Mouse (Mus musculus): ENCODE measurements around the gene Sox1.

The Sox1 gene

DNA sequence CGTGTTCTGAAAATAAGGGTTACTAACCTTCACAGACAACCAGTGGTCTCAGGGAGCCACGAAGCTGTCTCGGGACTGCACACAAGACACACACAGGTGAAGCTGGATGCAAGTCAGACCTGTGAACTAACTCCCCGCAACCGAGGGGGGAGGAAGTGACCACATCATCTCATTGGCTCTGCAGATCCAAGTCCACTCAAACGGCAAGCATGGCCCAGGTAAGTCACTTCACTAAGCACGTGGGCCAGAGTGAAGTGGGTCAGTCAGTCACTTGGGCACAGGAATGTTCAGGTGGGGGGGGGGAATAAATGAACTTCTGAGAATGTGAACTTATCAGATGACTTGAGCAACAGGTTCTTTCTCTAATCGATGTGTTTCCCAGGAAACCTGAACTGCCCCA, 30.8 kb downstream of the Sox1 start:
- no peak for DNase-seq (ENCODE audit: low read depth)

DNA sequence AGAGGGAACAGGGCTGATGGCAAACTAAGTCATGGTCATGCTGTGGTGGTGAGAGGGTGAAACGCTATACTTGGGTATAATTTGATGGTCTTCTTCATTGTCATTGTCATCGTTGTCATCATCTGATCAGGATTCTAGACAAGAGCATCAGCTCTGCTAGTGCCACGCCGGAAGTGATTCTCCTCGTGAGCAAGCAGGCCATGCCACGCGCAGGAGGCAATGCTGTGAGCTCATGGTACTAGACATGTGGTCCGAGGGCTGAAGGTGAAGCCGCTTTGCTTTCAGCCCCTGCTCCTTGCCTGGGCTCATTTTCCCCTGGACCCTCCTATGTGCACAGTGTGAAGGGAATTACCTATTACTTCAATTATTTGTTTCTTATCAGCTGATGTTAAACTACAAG, 32.3 kb downstream of the Sox1 start:
- no peak for DNase-seq (ENCODE audit: low read depth)

DNA sequence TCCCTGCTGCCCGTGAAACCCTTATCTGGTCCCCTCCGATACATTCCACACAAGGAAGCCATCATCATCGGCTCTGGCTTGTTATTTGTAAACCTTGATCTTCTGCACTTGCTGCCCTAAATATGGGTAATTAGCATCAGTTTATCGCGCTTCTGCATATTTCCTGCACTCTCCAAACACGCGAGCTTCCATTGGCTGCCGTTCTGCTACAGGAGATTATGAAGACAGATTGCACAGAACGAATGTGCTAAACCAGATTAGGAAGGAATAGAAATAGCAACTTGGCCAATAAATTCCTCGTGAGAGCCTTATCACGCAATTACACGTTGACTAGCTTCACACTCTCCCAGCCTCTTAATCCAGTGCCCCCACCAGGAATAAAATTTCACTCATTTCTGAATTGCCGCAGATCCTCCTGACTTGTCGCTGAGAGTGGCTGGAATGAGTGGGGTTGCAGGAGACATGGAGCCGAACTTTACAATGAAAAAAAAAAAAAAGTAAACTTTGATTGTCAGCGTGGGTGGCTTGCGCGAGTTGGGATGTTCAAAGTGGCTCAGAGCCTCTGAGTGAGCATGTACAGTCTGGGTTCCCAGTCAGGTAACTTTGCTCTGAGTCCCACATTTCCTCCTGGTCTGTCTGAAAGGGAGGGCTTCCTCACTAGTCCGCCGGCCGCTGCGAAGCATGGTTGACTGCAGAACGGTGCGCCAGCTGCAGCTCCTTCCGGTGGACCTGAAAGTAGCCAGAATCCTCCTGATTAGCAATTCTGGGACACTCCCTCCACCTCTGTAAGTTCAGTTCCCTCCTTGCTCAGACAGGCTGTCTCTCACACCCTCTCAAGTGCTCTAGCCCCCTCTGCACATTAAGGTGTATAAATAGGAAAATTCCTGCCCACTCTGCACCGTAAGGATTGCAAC, 33.0 kb downstream of the Sox1 start:
- no peak for DNase-seq (ENCODE audit: low read depth)

DNA sequence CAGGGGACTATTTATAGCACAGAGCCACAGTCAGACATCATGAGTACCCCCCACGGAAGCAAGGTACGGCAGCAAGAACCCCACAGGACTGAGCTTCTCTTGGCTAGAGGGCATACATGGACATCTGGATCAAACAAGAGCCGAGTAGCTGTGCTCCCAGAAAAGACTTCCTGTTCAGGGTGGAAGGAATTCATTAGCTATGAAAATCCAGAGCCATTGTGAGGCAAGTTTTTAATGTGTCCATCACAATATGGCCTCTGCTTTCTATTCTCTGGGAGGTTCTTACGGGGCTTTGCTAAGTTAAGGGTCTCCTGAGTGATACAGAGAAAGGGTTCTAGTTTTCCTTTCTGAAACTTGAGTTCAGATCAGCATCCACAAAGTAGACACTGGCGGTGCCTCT, 33.8 kb downstream of the Sox1 start:
- DNase-seq (ENCODE audit: low read depth), result no peak

DNA sequence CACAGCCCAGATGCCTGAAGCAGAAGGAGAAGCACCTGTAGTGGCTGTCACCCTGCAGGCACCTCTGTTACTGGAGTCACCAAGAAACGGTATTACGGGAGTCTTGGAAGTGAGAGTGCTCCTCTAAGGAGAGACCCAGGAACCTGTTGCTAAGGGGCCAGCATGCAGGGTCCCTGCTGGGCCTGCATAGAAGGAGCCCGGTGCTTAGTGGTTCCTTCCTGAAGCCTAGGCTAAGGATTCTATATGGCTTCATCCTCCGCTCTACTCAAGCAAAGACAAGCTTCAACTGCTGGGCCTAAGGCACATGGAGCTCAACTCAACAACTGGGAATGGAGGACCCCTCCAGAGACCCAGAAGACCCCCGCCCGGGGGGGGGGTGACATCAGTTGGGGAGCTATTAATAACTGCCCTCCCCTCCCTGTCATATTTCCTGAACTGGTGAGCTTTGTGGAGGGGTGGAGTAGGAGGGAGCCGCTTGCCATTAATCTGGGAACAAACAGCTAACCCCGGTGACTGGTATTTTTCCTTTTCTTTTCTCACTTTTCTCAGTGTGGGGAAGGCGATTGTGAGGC, 34.6 kb downstream of the Sox1 start:
- DNase-seq (ENCODE audit: low read depth), result no peak

DNA sequence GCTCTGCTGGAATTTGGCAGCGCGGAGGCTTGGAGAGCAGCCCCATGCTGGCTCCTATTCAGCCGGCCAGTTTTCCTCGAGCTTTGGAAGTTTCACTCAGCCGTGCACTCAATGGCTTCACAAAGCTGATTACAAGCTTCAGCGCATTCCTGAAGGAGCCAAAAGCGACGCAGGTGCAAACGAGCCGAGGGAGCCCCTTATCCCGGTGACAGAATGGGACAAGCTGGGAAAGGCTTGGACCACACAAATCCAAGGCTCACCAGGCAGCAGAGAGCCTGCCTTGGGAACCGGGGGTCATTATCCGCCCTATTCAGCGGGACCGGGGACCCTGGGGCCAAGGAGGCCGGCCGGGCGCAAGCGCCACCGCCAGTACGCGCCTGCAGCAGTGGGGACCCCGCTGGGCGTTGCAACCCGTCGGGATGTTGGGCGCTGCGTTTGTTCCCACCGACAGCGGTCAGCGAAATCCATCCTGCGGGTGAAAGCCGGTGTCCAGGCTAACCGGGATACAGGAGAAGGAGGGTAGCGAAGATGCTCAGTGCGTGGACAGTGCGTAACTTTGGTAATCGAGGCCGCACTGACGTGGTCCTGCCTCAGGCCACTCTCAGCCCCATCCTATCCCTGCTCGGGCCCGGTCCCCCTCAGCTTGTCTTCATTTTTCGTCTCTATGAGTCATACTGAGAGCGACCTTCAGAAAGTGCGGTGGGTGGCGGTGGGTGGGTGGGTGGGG, 35.2 kb downstream of the Sox1 start:
- DNase-seq (ENCODE audit: low read depth), result no peak

DNA sequence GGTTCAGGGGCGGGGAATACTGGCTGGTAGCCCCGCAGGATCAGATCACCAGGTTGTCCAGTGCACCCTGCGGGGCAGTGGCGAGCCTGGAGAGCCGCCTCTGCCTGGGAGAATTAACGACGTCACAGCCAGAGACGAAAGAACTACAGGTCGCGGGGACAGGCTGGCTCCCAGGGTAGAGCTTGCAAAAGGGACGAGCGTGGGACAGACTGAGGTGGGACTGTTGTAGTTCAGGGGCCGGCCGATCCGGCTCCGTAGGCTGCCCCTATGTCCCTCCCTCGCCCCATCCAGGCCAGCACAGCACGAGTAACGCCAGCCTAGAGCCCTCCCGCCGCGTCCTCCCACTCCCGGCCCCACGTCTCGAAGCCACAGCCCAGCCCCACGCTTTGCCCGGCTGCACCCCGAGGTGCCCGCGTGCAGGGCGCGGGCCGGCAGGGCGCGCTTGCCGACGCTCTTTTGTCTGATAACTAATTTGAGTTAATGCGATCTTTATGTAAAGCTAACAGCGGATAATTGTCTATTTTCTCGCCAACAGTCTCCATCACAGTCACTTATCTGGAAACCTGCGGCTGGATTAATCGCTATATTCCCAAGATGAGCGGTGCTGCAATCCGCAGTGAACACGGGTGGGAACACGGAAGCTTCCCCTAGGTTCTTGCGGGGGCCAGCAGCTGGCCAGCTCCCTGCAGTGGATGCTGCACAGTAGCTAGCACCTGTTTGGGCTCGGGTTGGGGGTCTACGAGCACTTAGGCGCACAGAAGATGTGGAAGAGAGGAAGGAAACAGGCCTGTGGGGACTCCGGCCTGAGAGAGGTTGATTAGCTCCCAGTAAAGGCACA, 36.0 kb downstream of the Sox1 start:
- no peak for DNase-seq (ENCODE audit: low read depth)

DNA sequence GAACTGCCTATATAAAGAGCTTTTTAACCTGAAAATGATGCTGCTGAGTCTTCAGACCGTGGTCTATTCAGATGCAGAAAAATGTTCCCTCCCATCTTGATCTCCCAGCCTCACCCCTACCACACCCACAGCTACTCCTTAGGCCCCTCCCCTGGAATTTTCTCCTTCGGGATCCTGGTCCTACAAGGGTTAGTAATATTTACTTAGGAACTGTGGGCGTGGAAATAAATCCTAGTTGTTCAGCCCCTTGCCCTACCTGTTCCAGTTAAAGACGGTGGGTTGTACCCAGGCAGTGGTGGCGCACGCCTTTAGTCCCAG, 36.6 kb downstream of the Sox1 start:
- no peak for DNase-seq (ENCODE audit: low read depth)

DNA sequence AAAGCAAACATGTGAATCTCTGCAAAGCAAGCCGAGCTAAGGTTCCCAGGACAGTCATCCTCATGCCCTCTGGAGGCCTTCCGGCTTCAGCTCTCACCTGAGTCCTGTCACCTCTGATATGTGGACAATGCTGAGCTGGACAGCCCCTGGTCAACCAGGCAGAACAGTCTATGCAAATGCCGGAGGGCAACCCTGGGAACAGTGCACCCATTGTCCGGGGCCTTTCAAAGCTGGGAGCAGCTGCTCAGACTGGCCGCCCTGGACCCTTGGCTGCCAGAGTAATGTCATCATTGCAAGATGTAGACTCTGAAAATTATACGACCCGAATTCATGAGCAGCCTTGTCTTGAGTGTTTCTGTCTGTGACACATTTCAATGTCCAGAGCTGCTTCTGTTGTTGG, 37.5 kb downstream of the Sox1 start:
- no peak for DNase-seq (ENCODE audit: low read depth)

DNA sequence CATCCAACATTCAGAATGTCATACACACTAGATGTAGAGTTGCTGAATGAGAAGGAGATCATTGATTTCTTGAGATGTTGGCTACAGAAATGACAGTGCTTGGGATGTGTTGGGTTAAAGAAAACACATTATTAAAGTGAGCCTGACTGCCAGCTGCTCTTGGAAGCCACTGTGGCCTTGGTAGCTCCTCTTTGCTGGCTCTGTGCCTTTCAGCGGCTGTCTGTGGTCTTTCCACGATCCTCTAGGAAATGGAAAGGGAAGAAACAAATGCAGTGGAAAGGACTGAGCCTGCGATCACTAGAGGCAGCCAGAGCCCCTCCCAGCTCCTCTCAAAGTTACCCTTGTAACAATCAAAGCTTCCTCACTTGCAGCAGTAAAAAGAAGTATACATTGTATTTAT, 39.7 kb downstream of the Sox1 start:
- no peak for DNase-seq (ENCODE audit: low read depth)

DNA sequence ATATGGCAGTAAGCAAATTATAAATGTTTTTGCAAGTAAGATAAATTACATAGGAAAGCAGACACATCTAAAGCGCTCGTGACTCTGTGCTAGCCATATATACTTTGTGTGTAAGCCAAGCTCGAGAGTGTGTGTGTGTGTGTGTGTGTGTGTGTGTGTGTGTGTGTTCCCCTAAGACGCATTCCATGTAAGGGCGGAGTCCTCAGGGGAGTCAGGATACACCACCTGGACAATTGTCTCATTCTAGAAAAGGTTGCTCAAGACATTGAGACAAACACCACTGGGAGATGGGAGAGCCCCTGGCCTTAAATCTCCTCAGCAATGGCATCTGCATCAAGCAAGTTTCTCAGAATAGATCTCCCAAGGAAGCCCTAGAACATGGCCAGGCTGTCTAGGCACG, 42.9 kb downstream of the Sox1 start:
- no peak for DNase-seq (ENCODE audit: low read depth)

DNA sequence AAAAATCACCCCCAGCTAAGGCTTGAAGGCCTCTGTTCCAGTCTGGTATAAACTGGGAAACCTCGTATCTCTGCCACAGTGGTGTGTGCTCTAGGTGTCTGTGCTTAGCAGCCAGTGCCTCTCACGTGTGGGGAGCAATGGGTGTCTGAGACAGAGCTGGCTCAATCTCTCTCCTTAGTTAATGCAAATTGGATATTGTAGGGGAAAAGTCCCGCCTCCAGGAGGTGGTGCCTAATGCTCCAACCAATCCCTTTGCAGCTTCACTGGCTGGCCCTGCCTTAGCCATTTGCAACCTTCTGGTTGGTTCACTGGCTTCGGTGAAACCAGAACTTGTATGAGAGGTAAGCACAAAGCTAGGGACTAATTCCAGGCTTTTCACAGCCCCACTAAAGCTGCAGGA, 43.9 kb downstream of the Sox1 start:
- DNase-seq (ENCODE audit: low read depth), result no peak

DNA sequence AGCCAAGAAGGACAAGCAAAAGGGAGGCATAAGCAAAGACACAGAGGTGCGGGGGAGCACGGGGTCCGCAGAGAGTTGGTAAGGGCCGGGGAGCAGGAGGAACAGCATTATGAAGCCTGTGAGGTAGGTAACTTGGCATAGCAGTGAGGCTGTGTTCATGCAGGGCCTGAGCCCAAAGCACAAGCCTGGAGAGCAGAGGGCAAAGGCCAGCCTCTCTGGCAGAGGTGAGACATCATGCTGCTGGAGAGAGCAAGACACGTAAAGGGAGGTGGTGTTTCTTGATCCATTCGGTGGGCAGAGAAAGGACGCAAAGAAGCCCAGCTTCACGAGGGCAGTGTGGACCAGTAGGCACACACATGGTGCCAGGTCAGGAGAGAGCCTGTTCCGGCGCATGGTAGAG, 44.8 kb downstream of the Sox1 start:
- DNase-seq (ENCODE audit: low read depth), result no peak

DNA sequence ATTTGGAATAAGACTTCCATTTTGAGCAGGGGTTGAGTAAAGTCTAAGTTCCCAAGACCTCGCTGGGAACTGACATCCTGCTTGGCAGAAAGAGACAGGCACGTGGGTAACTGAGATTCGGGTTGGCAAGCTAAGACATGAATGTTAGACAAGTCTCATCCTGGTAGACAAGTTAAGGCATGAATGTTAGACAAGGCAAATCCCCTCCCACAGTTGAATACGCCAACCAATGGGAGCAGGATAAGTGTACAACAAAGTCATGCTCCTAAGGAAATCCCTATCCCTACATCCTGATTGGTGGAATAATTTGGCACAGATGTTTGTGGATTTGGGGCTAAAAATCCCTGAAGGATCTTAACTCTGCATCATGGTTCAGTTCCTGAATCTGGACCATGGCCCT, 45.9 kb downstream of the Sox1 start:
- DNase-seq (ENCODE audit: low read depth), result no peak

DNA sequence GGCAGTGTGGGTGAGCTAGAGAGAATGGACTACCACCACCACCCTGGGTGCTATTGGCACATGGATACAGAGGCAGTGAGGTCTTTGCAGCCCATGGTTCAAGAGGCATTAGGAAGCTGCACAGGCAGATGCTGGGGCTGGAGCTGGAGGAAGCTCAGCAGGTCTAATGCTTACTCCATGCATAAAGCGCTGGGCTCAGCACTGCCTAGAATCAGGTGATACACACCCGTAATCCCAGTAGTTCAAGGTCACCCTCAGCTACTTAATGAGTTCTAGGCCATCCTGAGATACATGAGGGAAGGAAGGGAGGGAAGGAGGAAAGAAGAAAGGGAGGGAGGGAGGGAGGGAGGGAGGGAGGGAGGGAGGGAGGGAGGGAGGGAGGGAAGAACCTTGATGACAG, 50.2 kb downstream of the Sox1 start:
- no peak for DNase-seq (ENCODE audit: low read depth)

DNA sequence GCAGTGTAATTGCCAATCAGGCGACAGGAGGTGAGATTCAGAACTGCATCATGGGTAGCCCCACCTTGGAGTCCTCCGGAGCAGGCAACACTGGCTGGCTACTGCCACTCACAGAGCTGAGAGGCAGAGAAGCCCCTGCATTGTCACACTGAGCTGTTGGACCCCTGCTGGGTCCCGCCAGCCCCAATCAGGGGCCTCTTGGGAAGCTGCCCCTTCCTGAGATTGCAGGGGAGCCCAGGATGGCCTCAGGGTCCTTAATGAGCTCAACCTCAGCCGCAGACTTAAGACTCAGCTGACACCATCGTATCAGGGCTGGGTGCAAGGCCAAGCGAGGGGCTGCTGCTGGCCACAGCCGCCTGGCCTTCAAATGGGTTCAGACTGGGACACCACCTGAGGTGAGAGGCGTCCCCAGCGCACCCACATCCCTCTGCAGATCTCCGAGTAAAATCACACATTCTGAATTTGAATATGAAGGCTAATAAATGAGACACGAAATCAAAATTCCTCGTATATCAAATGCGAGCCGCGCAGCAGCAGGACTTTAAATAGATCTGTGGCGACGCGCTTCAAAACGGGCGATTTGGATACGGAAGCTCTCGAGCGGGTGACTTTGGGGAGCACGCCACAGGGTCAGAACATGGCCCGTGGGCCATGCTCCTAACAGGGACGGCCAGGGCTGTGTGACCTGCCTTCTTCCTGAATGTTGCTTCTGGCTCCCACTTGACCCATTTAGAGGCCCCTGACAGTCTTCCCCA, 51.0 kb downstream of the Sox1 start:
- DNase-seq (ENCODE audit: low read depth), result no peak
